In genomic region chr12:72325025-72325424, GRCm38 (mm10) we compare ENCODE assay signal across 9 mouse cellular contexts.
"Had no signal": no experiment of that assay in that cellular context is flagged by ENCODE, and none has a peak within 500 bp of the region (broad histone marks: within the 10 kb centered on the region; RNA-seq: fewer than 3 reads in every experiment).

No protein-coding gene starts in this region.

- H3K4me3 ChIP-seq: layer of hippocampus, adult 2 months; liver, embryonic 12.5 days; midbrain, embryonic 12.5 days had no signal

- H3K27ac ChIP-seq: layer of hippocampus, adult 2 months; liver, embryonic 12.5 days; midbrain, embryonic 12.5 days had no signal

- H3K36me3 ChIP-seq: liver, embryonic 12.5 days; midbrain, embryonic 12.5 days had no signal

- H3K9me3 ChIP-seq: liver, embryonic 12.5 days; midbrain, embryonic 12.5 days had no signal

- H3K4me2 ChIP-seq: liver, embryonic 12.5 days; midbrain, embryonic 12.5 days had no signal

- ATAC-seq: liver, embryonic 12.5 days; midbrain, embryonic 16.5 days had no signal

- DNase-seq: kidney, postnatal 10 days; kidney, postnatal 4 days; left cerebral cortex, postnatal 4 days; right cerebral cortex, postnatal 14 days; thymus, postnatal 4 days had no signal

- H3K4me1 ChIP-seq: midbrain, embryonic 12.5 days had no signal

- H3K9ac ChIP-seq: liver, embryonic 12.5 days; midbrain, embryonic 12.5 days had no signal

- H3K27me3 ChIP-seq: liver, embryonic 12.5 days; midbrain, embryonic 12.5 days had no signal
